Mouse (Mus musculus): ENCODE results near the gene 4930452B06Rik. TPM values are rescaled to one million over a fixed set of nuclear protein-coding genes. Genes with fewer than 3 reads are reported as not detected.

Gene 4930452B06Rik
- polyA plus RNA-seq, 1 experiment from 2014 or later: 2.9 TPM

DNA sequence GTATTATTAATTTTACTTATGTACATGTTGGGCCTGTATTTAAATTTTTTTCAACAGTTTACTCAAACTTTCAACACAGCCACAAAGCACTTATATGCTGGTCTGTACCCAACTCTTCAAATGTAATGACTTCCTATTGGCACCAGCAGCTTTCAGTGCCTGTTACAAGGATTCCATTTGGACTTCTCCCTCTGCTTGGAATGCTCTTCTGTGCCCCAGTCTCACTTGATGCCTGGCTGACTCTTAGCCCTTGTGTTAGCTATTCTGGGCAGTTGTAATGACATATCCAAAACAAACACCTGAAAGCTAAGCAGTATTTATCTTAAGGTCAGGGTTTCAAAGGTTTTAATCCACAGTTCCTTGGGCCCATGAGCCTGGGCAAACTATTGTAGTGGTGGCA lies 5.7 kb downstream of the 4930452B06Rik start:
- DNase-seq (no peak), ATAC-seq (no peak)
- Histone ChIP-seq H3K27ac (ENCODE audit: low read depth) (no peak overlapping the region), H3K9ac (replicated peaks) (no peak overlapping the region), H3K27me3 (ENCODE audit: insufficient read depth, low read length) (no peaks in the 10 kb centered on the region), H3K4me1 (ENCODE audit: insufficient read depth) (no peaks in the 10 kb centered on the region), H3K36me3 (replicated peaks; ENCODE audit: insufficient read depth, low read length) (no peaks in the 10 kb centered on the region), H3K4me3 (ENCODE audit: low read depth, low read length) (no peak overlapping the region), H3K9me3 (ENCODE audit: low read length) (no peaks in the 10 kb centered on the region), H3K4me2 (ENCODE audit: low read depth, low read length) (no peak overlapping the region)
- TF ChIP-seq CTCF (IDR thresholded peaks at IDR 0.05; ENCODE audit: low read depth): no peak

DNA sequence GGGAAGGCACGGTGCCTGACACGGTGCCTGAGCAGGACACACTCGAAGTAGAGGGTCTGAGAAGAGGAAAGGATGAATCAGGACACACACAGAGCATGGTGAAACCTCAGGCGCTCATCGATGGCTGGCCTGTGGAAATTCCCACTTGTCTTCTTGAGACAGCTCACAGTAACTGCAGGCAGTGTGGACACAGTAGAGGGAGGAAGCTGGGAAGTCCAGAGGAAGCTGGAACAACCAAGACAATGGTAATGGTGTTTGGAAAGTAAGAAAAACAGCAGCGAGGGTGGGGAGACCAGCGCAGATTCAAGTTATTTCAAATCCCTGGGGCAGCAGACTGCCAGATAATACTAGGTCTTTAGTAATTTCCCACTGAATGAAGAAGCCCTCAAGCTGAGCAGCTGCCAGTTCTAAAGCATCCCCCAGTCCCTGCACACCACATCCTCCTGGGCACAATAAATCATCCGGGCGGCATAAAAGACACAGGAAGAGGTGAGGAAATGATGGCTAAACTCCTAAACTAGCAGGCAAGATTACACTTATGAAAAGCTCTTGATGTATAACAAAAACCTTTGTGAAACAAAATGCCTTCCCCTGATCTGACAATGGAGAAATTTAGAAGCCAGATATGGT lies 24.3 kb downstream of the 4930452B06Rik start:
- H3K36me3 ChIP-seq (replicated peaks; ENCODE audit: insufficient read depth, low read length): no peaks in the 10 kb centered on the region
- no peak overlapping the region for H3K9ac ChIP-seq (replicated peaks)
- TF ChIP-seq EP300 (IDR thresholded peaks at IDR 0.05; ENCODE audit: low read depth) (no peak), CTCF (IDR thresholded peaks at IDR 0.05; ENCODE audit: low read depth) (no peak)
- no peaks in the 10 kb centered on the region for H3K27me3 ChIP-seq (ENCODE audit: insufficient read depth, low read length)
- DNase-seq (no peak), ATAC-seq (no peak)
- no peaks in the 10 kb centered on the region for H3K9me3 ChIP-seq (ENCODE audit: low read length)
- 37% methylated on average over 9 of the region's 9 CpGs for WGBS (ENCODE audit: insufficient replicate concordance)
- H3K27ac ChIP-seq (ENCODE audit: low read depth): no peak overlapping the region
- no peak overlapping the region for H3K4me2 ChIP-seq (ENCODE audit: low read depth, low read length)
- H3K4me1 ChIP-seq (ENCODE audit: insufficient read depth): no peaks in the 10 kb centered on the region
- no peak overlapping the region for H3K4me3 ChIP-seq (ENCODE audit: low read depth, low read length)

DNA sequence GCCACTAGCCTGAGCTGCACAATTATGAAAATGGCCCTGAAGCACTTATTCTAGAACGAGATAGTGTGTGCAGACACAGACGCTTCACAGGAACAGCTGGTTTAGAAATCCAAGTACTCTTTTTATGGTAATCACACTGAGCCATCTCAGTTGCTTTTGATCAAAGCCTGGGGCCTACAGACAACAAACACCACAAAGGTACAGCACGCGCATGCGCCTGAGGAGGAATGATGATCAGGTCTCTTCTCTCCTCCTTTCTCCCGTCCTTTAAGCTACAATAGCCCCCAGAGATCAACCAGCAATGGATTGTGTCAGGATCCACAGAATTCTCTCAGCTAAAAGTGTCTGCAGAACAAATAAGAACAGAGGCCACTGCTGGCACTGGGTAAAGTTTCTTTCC lies 33.8 kb downstream of the 4930452B06Rik start:
- H3K4me1 ChIP-seq (ENCODE audit: insufficient read depth): no peaks in the 10 kb centered on the region
- 75% methylated on average over 6 of the region's 6 CpGs for WGBS (ENCODE audit: insufficient replicate concordance)
- DNase-seq (no peak), ATAC-seq (no peak)
- H3K27ac ChIP-seq (ENCODE audit: low read depth): no peak overlapping the region
- no peak overlapping the region for H3K4me3 ChIP-seq (ENCODE audit: low read depth, low read length)
- no peaks in the 10 kb centered on the region for H3K36me3 ChIP-seq (replicated peaks; ENCODE audit: insufficient read depth, low read length)
- H3K9me3 ChIP-seq (ENCODE audit: low read length): no peaks in the 10 kb centered on the region
- no peaks in the 10 kb centered on the region for H3K27me3 ChIP-seq (ENCODE audit: insufficient read depth, low read length)
- H3K9ac ChIP-seq (replicated peaks): no peak overlapping the region
- TF ChIP-seq EP300 (IDR thresholded peaks at IDR 0.05; ENCODE audit: low read depth) (no peak), CTCF (IDR thresholded peaks at IDR 0.05; ENCODE audit: low read depth) (no peak)
- 0 out of 2 replicates have a peak overlapping the region, but pooled peaks have one; percentile 14 for H3K4me2 ChIP-seq (ENCODE audit: low read depth, low read length)

DNA sequence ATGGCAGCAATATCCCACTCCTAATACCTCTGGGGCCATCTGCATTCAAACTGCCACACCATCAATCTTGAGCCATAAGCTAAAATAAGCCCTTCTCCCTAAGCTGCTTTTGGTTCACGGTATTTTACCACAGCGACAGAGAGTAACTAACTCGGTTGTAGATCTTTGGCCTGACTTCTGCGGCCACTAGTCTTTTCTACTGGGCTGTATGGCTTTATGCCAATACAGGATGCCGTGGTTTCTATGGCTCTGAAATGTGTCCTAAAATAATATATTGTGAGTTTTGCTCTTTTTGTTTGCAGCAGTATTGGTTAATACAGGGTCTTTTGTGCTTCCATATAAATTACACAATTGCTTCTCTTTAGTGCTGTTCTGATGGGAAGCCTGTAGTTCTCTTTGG lies 37.6 kb downstream of the 4930452B06Rik start:
- TF ChIP-seq EP300 (IDR thresholded peaks at IDR 0.05; ENCODE audit: low read depth) (no peak), CTCF (IDR thresholded peaks at IDR 0.05; ENCODE audit: low read depth) (no peak)
- H3K4me3 ChIP-seq (ENCODE audit: low read depth, low read length): no peak overlapping the region
- DNase-seq (no peak), ATAC-seq (no peak)
- no peaks in the 10 kb centered on the region for H3K27me3 ChIP-seq (ENCODE audit: insufficient read depth, low read length)
- H3K36me3 ChIP-seq (replicated peaks; ENCODE audit: insufficient read depth, low read length): no peaks in the 10 kb centered on the region
- H3K4me2 ChIP-seq (ENCODE audit: low read depth, low read length): no peak overlapping the region
- no peaks in the 10 kb centered on the region for H3K9me3 ChIP-seq (ENCODE audit: low read length)
- H3K27ac ChIP-seq (ENCODE audit: low read depth): no peak overlapping the region
- 61% methylated on average over 5 of the region's 5 CpGs for WGBS (ENCODE audit: insufficient replicate concordance)
- H3K9ac ChIP-seq (replicated peaks): no peak overlapping the region
- no peaks in the 10 kb centered on the region for H3K4me1 ChIP-seq (ENCODE audit: insufficient read depth)

DNA sequence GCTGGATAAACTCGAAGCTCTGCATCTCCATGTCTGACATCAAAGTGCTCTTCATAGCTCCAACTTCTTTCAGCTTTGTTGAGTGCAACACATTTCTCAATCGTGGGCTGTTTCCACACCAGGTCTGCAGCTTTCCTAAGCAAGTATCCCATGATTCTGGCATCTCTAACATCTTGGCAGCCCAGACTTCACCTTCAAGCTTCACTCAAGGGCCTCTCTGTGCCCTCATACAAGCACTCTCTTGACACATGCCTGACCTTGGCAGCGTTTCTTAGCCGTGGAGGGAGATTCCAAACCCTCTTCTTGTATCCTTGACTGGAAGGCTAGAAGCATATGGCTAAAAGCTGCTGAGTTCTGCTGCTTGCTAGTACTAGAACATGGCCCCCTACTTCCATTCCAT lies 38.6 kb downstream of the 4930452B06Rik start:
- 71% methylated on average over 4 of the region's 4 CpGs for WGBS (ENCODE audit: insufficient replicate concordance)
- H3K9ac ChIP-seq (replicated peaks): no peak overlapping the region
- no peak overlapping the region for H3K27ac ChIP-seq (ENCODE audit: low read depth)
- DNase-seq (no peak), ATAC-seq (no peak)
- no peaks in the 10 kb centered on the region for H3K4me1 ChIP-seq (ENCODE audit: insufficient read depth)
- H3K36me3 ChIP-seq (replicated peaks; ENCODE audit: insufficient read depth, low read length): no peaks in the 10 kb centered on the region
- H3K27me3 ChIP-seq (ENCODE audit: insufficient read depth, low read length): no peaks in the 10 kb centered on the region
- H3K4me3 ChIP-seq (ENCODE audit: low read depth, low read length): no peak overlapping the region
- H3K4me2 ChIP-seq (ENCODE audit: low read depth, low read length): no peak overlapping the region
- no peaks in the 10 kb centered on the region for H3K9me3 ChIP-seq (ENCODE audit: low read length)
- TF ChIP-seq CTCF (IDR thresholded peaks at IDR 0.05; ENCODE audit: low read depth): no peak
- TF ChIP-seq EP300 (IDR thresholded peaks at IDR 0.05; ENCODE audit: low read depth): no peak

DNA sequence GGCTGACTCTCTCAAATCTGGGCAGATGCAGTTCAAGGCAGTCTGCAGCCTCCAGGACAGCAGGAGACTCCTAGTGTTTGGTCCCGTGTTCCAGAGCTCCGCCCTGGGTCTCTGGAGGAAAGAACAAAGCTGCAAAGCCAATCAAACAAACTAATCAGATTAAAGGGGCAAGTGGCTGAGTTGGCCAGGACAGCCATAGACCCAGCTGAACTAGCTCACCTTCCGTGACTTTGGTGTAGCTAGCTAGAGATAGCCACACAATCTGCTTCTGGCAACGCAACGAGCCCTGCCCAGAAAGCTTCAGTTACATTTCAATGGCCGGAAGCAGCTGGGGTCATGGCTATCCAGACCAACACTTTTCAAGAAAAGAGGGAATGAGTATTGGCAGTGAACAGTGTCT lies 44.9 kb downstream of the 4930452B06Rik start:
- Histone ChIP-seq H3K9ac (replicated peaks) (no peak overlapping the region), H3K9me3 (ENCODE audit: low read length) (no peaks in the 10 kb centered on the region), H3K36me3 (replicated peaks; ENCODE audit: insufficient read depth, low read length) (no peaks in the 10 kb centered on the region), H3K27ac (ENCODE audit: low read depth) (no peak overlapping the region), H3K4me2 (ENCODE audit: low read depth, low read length) (no peak overlapping the region), H3K4me3 (ENCODE audit: low read depth, low read length) (no peak overlapping the region), H3K27me3 (ENCODE audit: insufficient read depth, low read length) (no peaks in the 10 kb centered on the region), H3K4me1 (ENCODE audit: insufficient read depth) (no peaks in the 10 kb centered on the region)
- ATAC-seq (no peak), DNase-seq (no peak)
- no peak for TF ChIP-seq CTCF (IDR thresholded peaks at IDR 0.05; ENCODE audit: low read depth)
- no peak for TF ChIP-seq EP300 (IDR thresholded peaks at IDR 0.05; ENCODE audit: low read depth)
- 53% methylated on average over 6 of the region's 6 CpGs for WGBS (ENCODE audit: insufficient replicate concordance)

DNA sequence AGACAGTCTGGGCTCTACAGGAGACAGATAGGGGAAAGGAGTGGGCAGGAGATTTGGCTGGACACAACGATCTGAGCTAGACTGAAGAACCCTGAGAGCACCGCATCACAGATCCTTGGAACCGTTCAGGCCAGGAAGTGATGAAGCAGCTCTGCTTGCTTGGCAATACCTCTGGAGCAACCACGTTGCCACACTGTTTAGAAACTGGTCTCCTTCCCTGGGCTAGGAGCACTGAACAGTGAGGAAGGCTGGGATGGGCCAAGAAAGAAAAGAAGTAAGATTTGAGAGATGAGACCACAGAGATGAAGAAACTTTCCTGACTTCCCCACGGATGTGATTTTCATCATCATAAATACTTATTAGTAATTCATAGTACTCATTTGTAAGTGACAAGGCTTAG lies 45.5 kb downstream of the 4930452B06Rik start:
- DNase-seq (no peak), ATAC-seq (no peak)
- Histone ChIP-seq H3K27me3 (ENCODE audit: insufficient read depth, low read length) (no peaks in the 10 kb centered on the region), H3K36me3 (replicated peaks; ENCODE audit: insufficient read depth, low read length) (no peaks in the 10 kb centered on the region), H3K9ac (replicated peaks) (no peak overlapping the region), H3K9me3 (ENCODE audit: low read length) (no peaks in the 10 kb centered on the region), H3K4me1 (ENCODE audit: insufficient read depth) (no peaks in the 10 kb centered on the region), H3K4me2 (ENCODE audit: low read depth, low read length) (no peak overlapping the region), H3K4me3 (ENCODE audit: low read depth, low read length) (no peak overlapping the region), H3K27ac (ENCODE audit: low read depth) (no peak overlapping the region)
- TF ChIP-seq CTCF (IDR thresholded peaks at IDR 0.05; ENCODE audit: low read depth) (no peak), EP300 (IDR thresholded peaks at IDR 0.05; ENCODE audit: low read depth) (no peak)
- 69% methylated on average over 5 of the region's 5 CpGs for WGBS (ENCODE audit: insufficient replicate concordance)
